ENCODE assay signal across 15 mouse cellular contexts in the genomic region with DNA sequence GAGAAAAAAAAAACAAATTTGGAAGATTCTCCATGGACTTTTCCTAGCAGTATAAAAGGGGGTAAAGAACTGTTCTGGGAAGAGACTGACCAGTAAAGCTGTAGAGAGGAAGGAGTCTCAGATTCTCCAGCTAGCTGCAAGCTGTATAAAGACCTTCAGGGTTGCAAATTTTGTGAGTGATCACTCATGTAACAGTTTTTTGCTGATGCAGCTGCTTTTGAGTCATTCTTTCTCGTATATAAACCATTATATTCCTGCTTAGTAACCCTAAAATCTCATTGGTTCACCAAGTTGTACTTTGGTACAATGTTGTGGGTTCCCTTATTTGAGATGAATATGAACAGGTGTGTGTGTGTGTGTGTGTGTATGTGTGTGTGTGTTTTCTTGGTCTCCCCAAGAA.
"Had no signal": no experiment of that assay in that cellular context is flagged by ENCODE, and none has a peak within 500 bp of the region (broad histone marks: within the 10 kb centered on the region; RNA-seq: fewer than 3 reads in every experiment).

No protein-coding gene starts in this region.

- H3K27ac ChIP-seq: neural tube, embryonic 12.5 days; neural tube, embryonic 13.5 days; neural tube, embryonic 15.5 days; stomach, embryonic 15.5 days; stomach, postnatal 0 days had no signal

- H3K4me2 ChIP-seq: neural tube, embryonic 12.5 days; neural tube, embryonic 13.5 days; neural tube, embryonic 15.5 days; stomach, embryonic 15.5 days had no signal

- H3K27me3 ChIP-seq: neural tube, embryonic 12.5 days; neural tube, embryonic 13.5 days; neural tube, embryonic 15.5 days; stomach, embryonic 15.5 days had no signal

- DNase-seq: right cerebral cortex, adult 18-20 months; right cerebral cortex, postnatal 14 days; right cerebral cortex, postnatal 25 days; spleen, adult 18-20 months; thymus, adult 18-20 months; thymus, adult 2 months; thymus, postnatal 14 days; thymus, postnatal 25 days; thymus, postnatal 36 days; thymus, postnatal 4 days had no signal

- H3K9ac ChIP-seq: neural tube, embryonic 12.5 days; neural tube, embryonic 13.5 days; neural tube, embryonic 15.5 days; stomach, embryonic 15.5 days had no signal

- H3K9me3 ChIP-seq: neural tube, embryonic 12.5 days; neural tube, embryonic 13.5 days; neural tube, embryonic 15.5 days; stomach, embryonic 15.5 days had no signal

- H3K4me1 ChIP-seq: neural tube, embryonic 12.5 days; neural tube, embryonic 13.5 days; neural tube, embryonic 15.5 days; stomach, embryonic 15.5 days had no signal

- H3K36me3 ChIP-seq: neural tube, embryonic 12.5 days; neural tube, embryonic 13.5 days; neural tube, embryonic 15.5 days; stomach, embryonic 15.5 days had no signal

- H3K4me3 ChIP-seq: neural tube, embryonic 12.5 days; neural tube, embryonic 13.5 days; neural tube, embryonic 15.5 days; stomach, embryonic 15.5 days had no signal
